Mouse (Mus musculus): ENCODE measurements around the gene Adipor1. TPM values are rescaled to one million over a fixed set of nuclear protein-coding genes. Genes with fewer than 3 reads are reported as not detected.

Adipor1 gene
- total and polyA plus RNA-seq, 3 experiments: 82.0 to 168 (median 97.2) TPM

DNA sequence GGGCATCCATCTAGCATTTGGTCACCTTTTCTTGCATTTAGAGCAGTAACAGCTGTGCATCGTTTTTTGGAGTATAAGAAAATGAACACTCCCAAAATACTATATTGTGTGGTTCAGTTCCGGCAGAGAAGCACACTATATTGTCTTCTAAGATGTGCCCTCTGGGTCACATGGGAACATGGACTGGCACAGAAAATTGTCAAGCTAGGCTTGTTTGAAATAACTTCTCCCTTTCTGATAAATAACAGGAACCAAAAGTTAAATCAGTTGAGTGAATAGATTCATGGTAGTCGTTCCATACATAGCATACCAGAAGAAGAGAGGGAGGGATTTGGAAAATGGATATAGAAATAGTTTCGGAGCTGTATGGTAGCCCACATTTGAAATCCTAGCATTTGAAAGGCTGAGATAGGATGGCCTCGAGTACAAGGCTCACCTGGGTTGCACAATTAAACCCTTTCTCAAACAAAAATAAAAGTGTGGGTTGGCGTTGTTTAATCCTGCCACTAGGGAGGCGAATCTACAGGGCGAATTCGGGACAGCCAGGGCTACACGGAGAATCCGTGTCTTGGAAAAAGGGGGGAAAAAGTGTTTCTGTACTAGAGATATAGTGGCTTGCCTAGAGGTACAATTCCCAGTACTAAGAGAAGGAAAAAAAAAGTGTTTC lies 544 bp upstream of the Adipor1 start:
- H3K9me3 ChIP-seq (replicated peaks): no peaks in the 10 kb centered on the region
- H3K36me3 ChIP-seq (replicated peaks): peaks cover 65% of the 10 kb centered on the region
- TF ChIP-seq CTCF (IDR thresholded peaks at IDR 0.05; ENCODE audit: low read depth, low read length): no peak
- TF ChIP-seq GATA2 (IDR thresholded peaks at IDR 0.05; ENCODE audit: borderline replicate concordance, low read depth, low read length): no peak
- no peaks in the 10 kb centered on the region for H3K27me3 ChIP-seq (ENCODE audit: insufficient read depth, low read length)
- DNase-seq (ENCODE audit: low spot score): no peak
- peaks cover 52% of the 10 kb centered on the region for H3K4me1 ChIP-seq (ENCODE audit: insufficient read depth, low read depth, low read length)
- peak overlapping the region; percentile 82 for H3K4me3 ChIP-seq (ENCODE audit: low read depth, low read length)
- no peak for ATAC-seq (ENCODE audit: extremely low read depth, insufficient number of reproducible peaks, low FRiP score, poor library complexity, severe bottlenecking)

DNA sequence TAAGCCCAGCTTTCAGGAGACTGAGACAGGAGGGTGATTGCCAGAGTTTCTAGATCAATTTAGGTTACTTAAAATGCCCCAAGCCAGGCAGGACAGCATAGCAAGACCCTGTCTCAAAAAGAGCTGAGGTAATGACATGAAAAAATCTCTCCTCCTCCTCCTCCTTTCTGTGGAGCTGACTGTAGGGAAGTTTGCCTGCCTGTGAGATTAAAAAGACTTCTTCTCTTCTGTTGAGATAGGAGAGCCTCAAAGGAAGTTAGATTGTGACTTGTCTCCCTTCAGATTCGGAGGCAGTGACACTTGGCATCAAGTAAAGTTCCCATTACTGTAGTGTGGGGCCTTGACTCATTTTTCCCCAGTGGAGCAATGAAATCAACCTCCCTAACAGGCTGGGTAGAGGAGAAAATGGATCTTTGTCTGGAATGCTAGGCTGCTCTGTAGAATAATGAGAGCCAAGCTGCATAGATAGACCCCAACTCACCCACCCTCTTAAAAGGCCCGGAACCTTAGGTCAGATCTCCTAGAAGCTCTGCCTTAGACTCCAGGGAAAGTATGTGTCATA lies 3.3 kb downstream of the Adipor1 start:
- DNase-seq (ENCODE audit: low spot score) (no peak), ATAC-seq (ENCODE audit: extremely low read depth, insufficient number of reproducible peaks, low FRiP score, poor library complexity, severe bottlenecking) (no peak)
- no peak for TF ChIP-seq GATA1 (IDR thresholded peaks at IDR 0.05; ENCODE audit: borderline replicate concordance, low read length)
- no peak for TF ChIP-seq POLR2AphosphoS5 (IDR thresholded peaks at IDR 0.05; ENCODE audit: insufficient replicate concordance, low read depth, low read length)
- no peak for TF ChIP-seq CTCF (IDR thresholded peaks at IDR 0.05; ENCODE audit: low read depth, low read length)
- TF ChIP-seq GATA2 (IDR thresholded peaks at IDR 0.05; ENCODE audit: borderline replicate concordance, low read depth, low read length): no peak
- TF ChIP-seq TAL1 (conservative IDR thresholded peaks at IDR 0.05; ENCODE audit: low read depth, low read length): no peak
- no peaks in the 10 kb centered on the region for H3K9me3 ChIP-seq (replicated peaks)
- H3K4me3 ChIP-seq (ENCODE audit: low read depth, low read length): no peak overlapping the region
- H3K27me3 ChIP-seq (ENCODE audit: insufficient read depth, low read length): no peaks in the 10 kb centered on the region
- peaks cover 63% of the 10 kb centered on the region for H3K36me3 ChIP-seq (replicated peaks)
- H3K4me1 ChIP-seq (ENCODE audit: insufficient read depth, low read depth, low read length): peaks cover 81% of the 10 kb centered on the region

DNA sequence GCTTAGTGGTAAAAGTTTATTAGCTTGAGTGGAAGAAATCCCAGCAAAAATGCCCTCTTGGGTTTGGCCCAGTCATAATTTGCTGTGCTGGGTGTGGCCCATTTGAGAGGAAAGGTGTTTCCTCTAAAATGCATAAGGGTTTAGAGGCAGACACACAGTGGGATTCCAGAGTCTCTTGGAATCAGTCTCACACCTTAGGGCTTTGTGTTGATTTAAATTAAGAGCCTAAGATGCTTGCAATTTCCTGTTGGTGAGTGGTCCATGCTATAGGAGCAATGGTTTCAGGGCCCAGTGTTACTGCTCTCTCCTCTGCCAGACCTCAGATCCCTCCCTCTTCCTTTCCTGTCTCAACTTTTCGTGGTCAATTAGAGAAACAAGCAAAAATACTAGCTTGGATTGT lies 4.0 kb downstream of the Adipor1 start:
- ATAC-seq (ENCODE audit: extremely low read depth, insufficient number of reproducible peaks, low FRiP score, poor library complexity, severe bottlenecking) (no peak), DNase-seq (ENCODE audit: low spot score) (no peak)
- H3K36me3 ChIP-seq (replicated peaks): peaks cover 69% of the 10 kb centered on the region
- TF ChIP-seq CTCF (IDR thresholded peaks at IDR 0.05; ENCODE audit: low read depth, low read length) (no peak), POLR2AphosphoS5 (IDR thresholded peaks at IDR 0.05; ENCODE audit: insufficient replicate concordance, low read depth, low read length) (no peak), TAL1 (conservative IDR thresholded peaks at IDR 0.05; ENCODE audit: low read depth, low read length) (no peak), GATA2 (IDR thresholded peaks at IDR 0.05; ENCODE audit: borderline replicate concordance, low read depth, low read length) (no peak), GATA1 (IDR thresholded peaks at IDR 0.05; ENCODE audit: borderline replicate concordance, low read length) (no peak)
- H3K27me3 ChIP-seq (ENCODE audit: insufficient read depth, low read length): no peaks in the 10 kb centered on the region
- no peak overlapping the region for H3K4me3 ChIP-seq (ENCODE audit: low read depth, low read length)
- H3K9me3 ChIP-seq (replicated peaks): no peaks in the 10 kb centered on the region
- peaks cover 85% of the 10 kb centered on the region for H3K4me1 ChIP-seq (ENCODE audit: insufficient read depth, low read depth, low read length)

DNA sequence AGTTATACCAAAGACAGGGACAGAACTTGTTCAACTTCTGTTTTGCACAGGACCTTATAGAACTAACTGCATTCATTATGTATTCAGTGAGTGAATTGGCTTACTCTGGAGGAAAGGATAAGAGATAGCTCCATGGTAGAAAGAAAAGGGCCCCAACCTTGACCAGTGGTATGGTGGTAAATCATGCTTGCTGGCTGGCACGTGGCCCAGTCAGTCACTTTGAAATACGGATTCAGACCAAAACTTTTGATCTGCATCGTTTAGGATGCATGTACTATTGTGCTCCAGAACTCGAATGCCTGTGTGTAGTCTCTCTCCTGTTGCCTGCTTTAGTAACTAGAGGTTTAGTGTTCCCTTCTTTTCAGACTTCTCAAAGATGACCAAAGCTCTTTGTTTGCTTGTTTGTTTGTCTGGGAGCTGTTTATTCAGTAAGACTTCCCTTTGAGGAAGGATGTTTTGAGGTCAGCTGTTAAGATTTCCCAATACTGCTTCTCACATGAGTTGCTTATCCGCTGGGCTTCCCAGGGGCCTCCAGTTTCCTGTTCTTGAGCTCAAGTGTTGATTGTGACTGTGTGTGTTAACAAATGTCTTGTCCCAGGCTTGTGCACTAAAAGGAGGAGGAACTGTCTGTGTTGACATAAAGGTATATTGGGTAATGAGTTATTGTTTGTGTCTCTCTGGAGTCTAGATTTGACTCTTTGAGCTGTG lies 4.7 kb downstream of the Adipor1 start:
- DNase-seq (ENCODE audit: low spot score) (no peak), ATAC-seq (ENCODE audit: extremely low read depth, insufficient number of reproducible peaks, low FRiP score, poor library complexity, severe bottlenecking) (no peak)
- TF ChIP-seq CTCF (IDR thresholded peaks at IDR 0.05; ENCODE audit: low read depth, low read length): no peak
- TF ChIP-seq POLR2AphosphoS5 (IDR thresholded peaks at IDR 0.05; ENCODE audit: insufficient replicate concordance, low read depth, low read length): no peak
- TF ChIP-seq GATA2 (IDR thresholded peaks at IDR 0.05; ENCODE audit: borderline replicate concordance, low read depth, low read length): no peak
- no peak for TF ChIP-seq TAL1 (conservative IDR thresholded peaks at IDR 0.05; ENCODE audit: low read depth, low read length)
- TF ChIP-seq GATA1 (IDR thresholded peaks at IDR 0.05; ENCODE audit: borderline replicate concordance, low read length): no peak
- peaks cover 76% of the 10 kb centered on the region for H3K36me3 ChIP-seq (replicated peaks)
- H3K4me1 ChIP-seq (ENCODE audit: insufficient read depth, low read depth, low read length): peaks cover 85% of the 10 kb centered on the region
- no peaks in the 10 kb centered on the region for H3K27me3 ChIP-seq (ENCODE audit: insufficient read depth, low read length)
- H3K4me3 ChIP-seq (ENCODE audit: low read depth, low read length): no peak overlapping the region
- no peaks in the 10 kb centered on the region for H3K9me3 ChIP-seq (replicated peaks)

DNA sequence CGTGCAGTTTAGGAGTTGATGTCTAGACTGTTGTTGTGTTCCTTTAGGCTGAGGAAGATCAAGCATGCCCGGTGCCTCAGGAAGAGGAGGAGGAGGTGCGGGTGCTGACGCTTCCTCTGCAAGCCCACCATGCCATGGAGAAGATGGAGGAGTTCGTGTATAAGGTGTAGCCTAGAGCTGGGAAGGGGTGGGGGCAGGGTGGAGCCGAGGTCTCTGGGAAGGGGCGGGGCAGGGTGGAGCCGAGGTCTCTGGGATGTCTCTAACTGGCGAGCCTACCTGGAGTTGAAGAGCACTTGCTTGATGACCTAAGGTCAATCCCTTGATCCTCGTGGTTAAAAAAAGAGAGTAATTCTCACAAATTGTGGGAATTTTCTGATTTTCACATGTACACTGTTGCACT lies 8.7 kb downstream of the Adipor1 start:
- ATAC-seq (ENCODE audit: extremely low read depth, insufficient number of reproducible peaks, low FRiP score, poor library complexity, severe bottlenecking): no peak
- TF ChIP-seq POLR2AphosphoS5 (IDR thresholded peaks at IDR 0.05; ENCODE audit: insufficient replicate concordance, low read depth, low read length) (no peak), GATA1 (IDR thresholded peaks at IDR 0.05; ENCODE audit: borderline replicate concordance, low read length) (no peak), TAL1 (conservative IDR thresholded peaks at IDR 0.05; ENCODE audit: low read depth, low read length) (no peak), CTCF (IDR thresholded peaks at IDR 0.05; ENCODE audit: low read depth, low read length) (no peak), GATA2 (IDR thresholded peaks at IDR 0.05; ENCODE audit: borderline replicate concordance, low read depth, low read length) (no peak)
- Histone ChIP-seq H3K4me1 (ENCODE audit: insufficient read depth, low read depth, low read length) (peaks cover 94% of the 10 kb centered on the region), H3K36me3 (replicated peaks) (peaks cover 91% of the 10 kb centered on the region), H3K9me3 (replicated peaks) (no peaks in the 10 kb centered on the region), H3K4me3 (ENCODE audit: low read depth, low read length) (peak overlapping the region; percentile 36; the same call in 1 of the 2 replicates), H3K27me3 (ENCODE audit: insufficient read depth, low read length) (no peaks in the 10 kb centered on the region)
- no peak for DNase-seq (ENCODE audit: low spot score)

DNA sequence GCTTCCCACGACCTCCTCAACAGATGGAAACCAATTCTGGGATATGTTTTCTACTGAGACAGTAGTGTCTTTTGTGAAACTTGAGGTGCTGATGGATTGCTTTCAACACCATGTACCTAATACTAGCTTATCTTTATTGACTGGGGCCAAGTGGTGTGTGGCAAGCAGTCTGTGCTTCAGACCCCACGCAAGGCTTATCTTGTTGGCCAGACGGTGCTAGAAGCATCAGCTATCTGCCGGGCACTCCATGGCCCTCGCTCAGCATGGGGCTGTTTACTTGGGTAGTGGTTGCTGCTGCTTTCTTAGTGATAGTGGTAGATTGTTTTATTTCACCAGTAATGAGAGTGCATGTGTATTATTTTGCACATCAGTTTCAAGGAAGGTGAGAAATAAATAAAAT lies 11.1 kb downstream of the Adipor1 start:
- Histone ChIP-seq H3K9me3 (replicated peaks) (no peaks in the 10 kb centered on the region), H3K36me3 (replicated peaks) (peaks cover 91% of the 10 kb centered on the region), H3K4me1 (ENCODE audit: insufficient read depth, low read depth, low read length) (peaks cover 83% of the 10 kb centered on the region), H3K27me3 (ENCODE audit: insufficient read depth, low read length) (no peaks in the 10 kb centered on the region), H3K4me3 (ENCODE audit: low read depth, low read length) (peak overlapping the region; percentile 16; the same call in 1 of the 2 replicates)
- ATAC-seq (ENCODE audit: extremely low read depth, insufficient number of reproducible peaks, low FRiP score, poor library complexity, severe bottlenecking) (peak; percentile 98), DNase-seq (ENCODE audit: low spot score) (peak; percentile 94)
- TF ChIP-seq TAL1 (conservative IDR thresholded peaks at IDR 0.05; ENCODE audit: low read depth, low read length) (peak; percentile 99), CTCF (IDR thresholded peaks at IDR 0.05; ENCODE audit: low read depth, low read length) (no peak), GATA2 (IDR thresholded peaks at IDR 0.05; ENCODE audit: borderline replicate concordance, low read depth, low read length) (peak; percentile 76; the same call in 1 of the 2 replicates), GATA1 (IDR thresholded peaks at IDR 0.05; ENCODE audit: borderline replicate concordance, low read length) (no peak)
